Comparison of ENCODE assay signal across 26 mouse cellular contexts in genomic region chr8:101290031-101290430, GRCm38 (mm10).
"Had no signal": no experiment of that assay in that cellular context is flagged by ENCODE, and none has a peak within 500 bp of the region (broad histone marks: within the 10 kb centered on the region; RNA-seq: fewer than 3 reads in every experiment).

No protein-coding gene starts in this region.

- H3K9me3 ChIP-seq: heart, embryonic 13.5 days; heart, embryonic 15.5 days; hindbrain, embryonic 12.5 days; kidney, embryonic 15.5 days; limb, embryonic 13.5 days; limb, embryonic 15.5 days; liver, embryonic 12.5 days had no signal

- H3K27me3 ChIP-seq: heart, embryonic 13.5 days; heart, embryonic 15.5 days; hindbrain, embryonic 12.5 days; kidney, embryonic 15.5 days; limb, embryonic 13.5 days; limb, embryonic 15.5 days; liver, embryonic 12.5 days had no signal

- H3K9ac ChIP-seq: heart, embryonic 13.5 days; heart, embryonic 15.5 days; hindbrain, embryonic 12.5 days; hindbrain, embryonic 14.5 days; kidney, embryonic 15.5 days; limb, embryonic 13.5 days; limb, embryonic 15.5 days; liver, embryonic 12.5 days had no signal

- H3K4me2 ChIP-seq: heart, embryonic 11.5 days; heart, embryonic 13.5 days; heart, embryonic 15.5 days; hindbrain, embryonic 12.5 days; hindbrain, embryonic 14.5 days; kidney, embryonic 15.5 days; limb, embryonic 13.5 days; limb, embryonic 15.5 days; liver, embryonic 12.5 days had no signal

- H3K4me1 ChIP-seq: heart, embryonic 13.5 days; heart, embryonic 15.5 days; hindbrain, embryonic 12.5 days; kidney, embryonic 15.5 days; limb, embryonic 13.5 days; limb, embryonic 15.5 days; liver, embryonic 12.5 days had no signal

- H3K4me3 ChIP-seq: heart, adult 2 months; heart, embryonic 13.5 days; heart, embryonic 15.5 days; hindbrain, embryonic 12.5 days; kidney, embryonic 15.5 days; limb, embryonic 13.5 days; limb, embryonic 15.5 days; liver, embryonic 12.5 days had no signal

- H3K36me3 ChIP-seq: heart, embryonic 13.5 days; heart, embryonic 15.5 days; hindbrain, embryonic 12.5 days; kidney, embryonic 15.5 days; limb, embryonic 13.5 days; limb, embryonic 15.5 days; liver, embryonic 12.5 days had no signal

- H3K27ac ChIP-seq: heart, adult 2 months; heart, embryonic 13.5 days; heart, embryonic 15.5 days; hindbrain, embryonic 12.5 days; hindbrain, embryonic 14.5 days; kidney, embryonic 15.5 days; kidney, postnatal 0 days; limb, embryonic 13.5 days; limb, embryonic 15.5 days; liver, embryonic 12.5 days had no signal

- ATAC-seq: hindbrain, embryonic 16.5 days; intestine, embryonic 16.5 days; liver, embryonic 12.5 days had no signal

- DNase-seq: gastrocnemius, postnatal 10 days; gastrocnemius, postnatal 36 days; heart, adult 11 months; heart, adult 2 months; heart, postnatal 14 days; heart, postnatal 36 days; kidney, adult 11 months; kidney, adult 2 months; kidney, adult 9 months; kidney, postnatal 14 days; kidney, postnatal 36 days; layer of hippocampus, adult 9-11 months; layer of hippocampus, postnatal 36 days; left cerebral cortex, postnatal 4 days had no signal
